Mouse (Mus musculus): Measurements from ENCODE around the gene Atp13a4. TPM values are rescaled to one million over a fixed set of nuclear protein-coding genes. Genes with fewer than 3 reads are reported as not detected.

Atp13a4 gene
- polyA plus RNA-seq, 1 experiment from 2014 or later, result 2.4 TPM

GRCm38 (mm10) chr16:29535866-29536265 lies 8.8 kb downstream of the Atp13a4 start:
- 87% methylated on average over 4 of the region's 4 CpGs for WGBS
- DNase-seq (ENCODE audit: low spot score) (no peak), ATAC-seq (no peak)
- Histone ChIP-seq H3K4me2 (replicated peaks; ENCODE audit: low read depth, low read length) (no peak overlapping the region), H3K36me3 (ENCODE audit: insufficient read depth, low read length) (no peaks in the 10 kb centered on the region), H3K4me3 (ENCODE audit: low read depth, low read length) (no peak overlapping the region), H3K4me1 (ENCODE audit: insufficient read depth, low read depth, low read length) (no peaks in the 10 kb centered on the region), H3K9ac (replicated peaks; ENCODE audit: low read depth) (no peak overlapping the region), H3K9me3 (ENCODE audit: low read length) (no peaks in the 10 kb centered on the region), H3K27ac (ENCODE audit: low read length) (no peak overlapping the region), H3K27me3 (replicated peaks; ENCODE audit: insufficient read depth, low read length) (no peaks in the 10 kb centered on the region)
- TF ChIP-seq EP300 (IDR thresholded peaks at IDR 0.05), result no peak
- TF ChIP-seq CTCF (IDR thresholded peaks at IDR 0.05), result no peak

- TF ChIP-seq CTCF (IDR thresholded peaks at IDR 0.05) (no peak), EP300 (IDR thresholded peaks at IDR 0.05) (no peak)
- Histone ChIP-seq H3K27me3 (replicated peaks; ENCODE audit: insufficient read depth, low read length) (no peaks in the 10 kb centered on the region), H3K4me3 (ENCODE audit: low read depth, low read length) (no peak overlapping the region), H3K4me2 (replicated peaks; ENCODE audit: low read depth, low read length) (no peak overlapping the region), H3K9ac (replicated peaks; ENCODE audit: low read depth) (no peak overlapping the region), H3K9me3 (ENCODE audit: low read length) (no peaks in the 10 kb centered on the region), H3K4me1 (ENCODE audit: insufficient read depth, low read depth, low read length) (no peaks in the 10 kb centered on the region), H3K27ac (ENCODE audit: low read length) (no peak overlapping the region), H3K36me3 (ENCODE audit: insufficient read depth, low read length) (no peaks in the 10 kb centered on the region)
- ATAC-seq, result no peak
- no peak for DNase-seq (ENCODE audit: low spot score)
- WGBS, result 78% methylated on average over 6 of the region's 6 CpGs
Observed at GRCm38 (mm10) chr16:29533641-29534040, 11.0 kb downstream of the Atp13a4 start.

GRCm38 (mm10) chr16:29527085-29527484 lies 17.6 kb downstream of the Atp13a4 start:
- Histone ChIP-seq H3K36me3 (ENCODE audit: insufficient read depth, low read length) (no peaks in the 10 kb centered on the region), H3K27ac (ENCODE audit: low read length) (no peak overlapping the region), H3K4me2 (replicated peaks; ENCODE audit: low read depth, low read length) (0 out of 2 replicates have a peak overlapping the region, but pooled peaks have one; percentile 27), H3K9ac (replicated peaks; ENCODE audit: low read depth) (no peak overlapping the region), H3K27me3 (replicated peaks; ENCODE audit: insufficient read depth, low read length) (no peaks in the 10 kb centered on the region), H3K4me1 (ENCODE audit: insufficient read depth, low read depth, low read length) (no peaks in the 10 kb centered on the region), H3K4me3 (ENCODE audit: low read depth, low read length) (no peak overlapping the region), H3K9me3 (ENCODE audit: low read length) (no peaks in the 10 kb centered on the region)
- peak; percentile 60 for DNase-seq (ENCODE audit: low spot score)
- TF ChIP-seq EP300 (IDR thresholded peaks at IDR 0.05), result no peak
- peak; percentile 61; the same call in 1 of the 2 replicates for ATAC-seq
- 58% methylated on average over 6 of the region's 6 CpGs for WGBS

GRCm38 (mm10) chr16:29526585-29526984 lies 18.1 kb downstream of the Atp13a4 start:
- Histone ChIP-seq H3K27me3 (replicated peaks; ENCODE audit: insufficient read depth, low read length) (no peaks in the 10 kb centered on the region), H3K4me1 (ENCODE audit: insufficient read depth, low read depth, low read length) (no peaks in the 10 kb centered on the region), H3K27ac (ENCODE audit: low read length) (no peak overlapping the region), H3K9ac (replicated peaks; ENCODE audit: low read depth) (no peak overlapping the region), H3K9me3 (ENCODE audit: low read length) (no peaks in the 10 kb centered on the region), H3K4me2 (replicated peaks; ENCODE audit: low read depth, low read length) (no peak overlapping the region), H3K36me3 (ENCODE audit: insufficient read depth, low read length) (no peaks in the 10 kb centered on the region), H3K4me3 (ENCODE audit: low read depth, low read length) (no peak overlapping the region)
- ATAC-seq (no peak), DNase-seq (ENCODE audit: low spot score) (no peak)
- TF ChIP-seq EP300 (IDR thresholded peaks at IDR 0.05), result no peak
- no peak for TF ChIP-seq CTCF (IDR thresholded peaks at IDR 0.05)
- WGBS, result 67% methylated on average over 8 of the region's 8 CpGs

- WGBS, result 64% methylated on average over 3 of the region's 3 CpGs
- Histone ChIP-seq H3K4me1 (ENCODE audit: insufficient read depth, low read depth, low read length) (no peaks in the 10 kb centered on the region), H3K27ac (ENCODE audit: low read length) (no peak overlapping the region), H3K4me2 (replicated peaks; ENCODE audit: low read depth, low read length) (no peak overlapping the region), H3K27me3 (replicated peaks; ENCODE audit: insufficient read depth, low read length) (no peaks in the 10 kb centered on the region), H3K9me3 (ENCODE audit: low read length) (no peaks in the 10 kb centered on the region), H3K36me3 (ENCODE audit: insufficient read depth, low read length) (no peaks in the 10 kb centered on the region), H3K9ac (replicated peaks; ENCODE audit: low read depth) (no peak overlapping the region), H3K4me3 (ENCODE audit: low read depth, low read length) (no peak overlapping the region)
- no peak for TF ChIP-seq EP300 (IDR thresholded peaks at IDR 0.05)
- TF ChIP-seq CTCF (IDR thresholded peaks at IDR 0.05), result no peak
- no peak for DNase-seq (ENCODE audit: low spot score)
- no peak for ATAC-seq
Observed at GRCm38 (mm10) chr16:29512495-29512894, 32.2 kb downstream of the Atp13a4 start.

GRCm38 (mm10) chr16:29510743-29511142 lies 33.9 kb downstream of the Atp13a4 start:
- TF ChIP-seq CTCF (IDR thresholded peaks at IDR 0.05) (no peak), EP300 (IDR thresholded peaks at IDR 0.05) (no peak)
- H3K36me3 ChIP-seq (ENCODE audit: insufficient read depth, low read length), result no peaks in the 10 kb centered on the region
- H3K27me3 ChIP-seq (replicated peaks; ENCODE audit: insufficient read depth, low read length), result no peaks in the 10 kb centered on the region
- no peaks in the 10 kb centered on the region for H3K9me3 ChIP-seq (ENCODE audit: low read length)
- no peak overlapping the region for H3K27ac ChIP-seq (ENCODE audit: low read length)
- H3K4me1 ChIP-seq (ENCODE audit: insufficient read depth, low read depth, low read length), result no peaks in the 10 kb centered on the region
- 77% methylated on average over 7 of the region's 7 CpGs for WGBS
- no peak overlapping the region for H3K9ac ChIP-seq (replicated peaks; ENCODE audit: low read depth)
- ATAC-seq (no peak), DNase-seq (ENCODE audit: low spot score) (no peak)
- H3K4me3 ChIP-seq (ENCODE audit: low read depth, low read length), result no peak overlapping the region
- H3K4me2 ChIP-seq (replicated peaks; ENCODE audit: low read depth, low read length), result no peak overlapping the region

- no peak for DNase-seq (ENCODE audit: low spot score)
- TF ChIP-seq CTCF (IDR thresholded peaks at IDR 0.05) (no peak), EP300 (IDR thresholded peaks at IDR 0.05) (no peak)
- no peak for ATAC-seq
- Histone ChIP-seq H3K4me3 (ENCODE audit: low read depth, low read length) (no peak overlapping the region), H3K4me2 (replicated peaks; ENCODE audit: low read depth, low read length) (no peak overlapping the region), H3K36me3 (ENCODE audit: insufficient read depth, low read length) (no peaks in the 10 kb centered on the region), H3K27me3 (replicated peaks; ENCODE audit: insufficient read depth, low read length) (no peaks in the 10 kb centered on the region), H3K9me3 (ENCODE audit: low read length) (no peaks in the 10 kb centered on the region), H3K9ac (replicated peaks; ENCODE audit: low read depth) (no peak overlapping the region), H3K4me1 (ENCODE audit: insufficient read depth, low read depth, low read length) (no peaks in the 10 kb centered on the region), H3K27ac (ENCODE audit: low read length) (no peak overlapping the region)
- whole genome bisulfite sequencing, result 67% methylated on average over 3 of the region's 3 CpGs
Observed at GRCm38 (mm10) chr16:29509881-29510280, 34.8 kb downstream of the Atp13a4 start.

All from lung, postnatal 0 days (tissue).